Mouse (Mus musculus) 3T3-L1 (cell line): Measurements from ENCODE around the gene Bri3.
A peak's percentile ranks its signal among the peaks of the same experiment; 100 is the strongest.

Experiments
- DNase-seq: peaks from one replicate; pipeline ENCODE4 v3.0.0-alpha.2; 2015; ENCODE audit warnings: low read depth, low spot score

The Bri3 gene

DNA sequence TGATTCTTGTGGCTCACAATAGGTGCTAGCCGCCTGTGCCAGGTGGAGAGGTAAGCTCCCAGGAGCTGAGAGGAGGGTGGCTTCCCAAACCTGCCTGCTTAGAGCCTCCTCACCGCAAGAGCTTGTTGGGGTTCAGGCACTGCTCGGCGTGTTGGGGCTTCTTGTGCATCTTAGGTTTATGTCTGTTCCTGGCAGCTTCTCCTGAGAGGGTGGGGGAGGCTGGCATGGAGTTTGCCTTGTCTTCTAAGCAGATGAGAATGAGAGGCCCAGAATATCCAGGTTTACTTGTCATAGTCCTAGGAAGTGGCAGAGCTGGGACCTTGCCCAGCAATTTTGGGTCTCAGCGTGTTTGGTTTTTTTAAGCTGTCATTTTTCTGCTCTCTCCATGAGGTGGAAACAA is 17.6 kb downstream of the Bri3 start:
- DNase-seq: no peak

DNA sequence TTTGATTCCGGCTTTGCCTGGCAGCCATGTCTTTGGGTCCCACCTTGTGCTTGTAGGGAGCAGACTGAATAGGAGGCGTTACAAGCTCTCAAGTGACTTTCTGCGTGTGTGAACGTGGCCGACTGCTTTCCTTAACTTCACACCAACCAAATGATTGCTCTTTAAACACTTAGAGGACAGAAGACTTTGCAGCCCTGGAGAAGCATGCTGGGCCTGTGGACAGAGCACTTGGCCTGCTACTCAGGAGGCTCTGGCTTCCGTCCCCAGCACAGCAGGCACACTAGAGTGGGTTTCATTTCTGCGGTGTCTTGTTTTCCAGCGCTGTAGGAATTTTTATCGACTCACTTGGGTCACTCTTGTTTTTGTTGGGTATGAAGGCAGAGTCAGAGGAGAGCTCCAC is 18.8 kb downstream of the Bri3 start:
- no peak for DNase-seq

GRCm38 (mm10) chr5:144263496-144263895 is 19.3 kb downstream of the Bri3 start:
- no peak for DNase-seq

GRCm38 (mm10) chr5:144267535-144268241 is 23.5 kb downstream of the Bri3 start:
- DNase-seq: peak; percentile 91

GRCm38 (mm10) chr5:144269926-144270325 is 25.7 kb downstream of the Bri3 start:
- DNase-seq: no peak

DNA sequence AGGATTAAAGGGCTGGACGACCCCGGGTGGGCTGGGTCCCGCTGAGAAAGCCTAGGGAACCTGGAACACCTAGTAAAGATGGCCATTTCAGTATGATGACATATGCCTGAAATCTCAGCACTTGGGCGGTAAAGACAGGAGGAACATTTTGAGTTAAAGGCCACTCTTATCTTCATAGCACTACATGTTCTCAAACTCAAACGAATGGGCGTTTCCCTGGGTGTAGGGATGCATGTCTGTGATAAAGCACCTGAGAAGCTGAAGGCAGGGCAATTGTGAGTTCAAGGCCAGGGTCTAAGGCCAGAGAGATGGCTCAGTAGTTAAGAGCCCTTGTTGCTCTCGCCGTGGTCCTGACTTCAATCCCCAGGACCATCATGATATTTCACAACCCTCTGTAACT is 26.2 kb downstream of the Bri3 start:
- DNase-seq: no peak

DNA sequence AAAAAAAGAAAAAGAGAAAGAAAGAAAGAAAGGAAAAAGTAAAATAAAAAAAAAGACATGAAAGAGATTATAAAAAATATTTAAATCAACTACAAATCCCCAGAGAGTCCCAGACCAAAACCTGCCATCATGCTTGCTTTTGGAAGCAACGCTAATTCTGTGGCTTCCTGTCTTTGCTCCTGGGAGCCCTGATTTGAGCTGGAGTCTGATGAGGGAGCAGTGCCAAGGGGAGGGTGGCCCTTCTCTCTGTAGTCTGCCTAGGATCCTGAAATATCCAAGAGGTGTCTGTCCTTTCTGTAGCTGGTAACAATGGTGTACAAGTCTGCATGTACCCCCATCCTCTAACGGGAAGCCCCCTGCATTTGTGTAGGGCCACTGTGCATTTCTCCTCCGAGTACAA is 26.9 kb downstream of the Bri3 start:
- no peak for DNase-seq

- no peak for DNase-seq
Measured at GRCm38 (mm10) chr5:144271772-144272171, 27.5 kb downstream of the Bri3 start.

DNA sequence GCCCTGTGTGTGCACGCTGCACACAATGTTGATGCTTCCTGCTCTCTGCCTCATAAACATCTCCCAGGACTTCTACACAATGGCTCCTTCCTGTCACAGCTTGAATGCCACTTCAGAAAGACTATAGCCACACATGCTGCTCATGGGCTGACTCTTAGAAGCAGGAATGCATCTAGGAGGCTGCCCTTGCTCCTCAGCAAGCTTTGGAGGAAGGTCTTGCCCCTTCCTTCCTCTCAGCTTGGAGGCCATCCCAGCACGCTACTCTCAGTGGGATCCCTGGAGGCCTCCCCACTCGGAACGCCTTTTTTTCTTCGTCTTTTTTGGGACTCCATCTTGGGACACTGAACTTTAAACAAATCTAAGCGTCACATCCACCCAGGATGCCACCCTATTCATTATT is 30.7 kb downstream of the Bri3 start:
- no peak for DNase-seq

- DNase-seq: no peak
Measured at GRCm38 (mm10) chr5:144276898-144277630, 32.8 kb downstream of the Bri3 start.

- no peak for DNase-seq
Measured at GRCm38 (mm10) chr5:144278374-144278960, 34.2 kb downstream of the Bri3 start.

GRCm38 (mm10) chr5:144279081-144279541 is 34.9 kb downstream of the Bri3 start:
- DNase-seq: no peak

DNA sequence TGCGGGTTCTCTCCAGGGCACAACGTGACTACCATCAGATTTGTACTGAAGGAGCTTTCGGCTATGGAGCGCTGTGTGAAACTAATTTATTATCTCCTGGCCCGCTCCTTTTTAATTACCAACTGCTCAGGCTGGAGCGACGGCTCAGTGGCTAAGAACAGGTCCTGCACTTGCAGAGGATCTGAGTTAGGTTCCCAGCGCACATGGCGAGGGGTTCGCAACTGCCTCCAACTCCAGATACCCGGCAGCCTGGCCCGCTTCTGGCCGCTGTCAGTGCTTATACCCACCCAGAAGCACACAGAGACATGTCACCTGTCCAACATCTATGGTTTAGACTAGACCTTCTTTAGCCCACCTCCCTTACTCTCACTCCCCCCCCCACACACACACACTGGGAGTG is 35.7 kb downstream of the Bri3 start:
- no peak for DNase-seq

GRCm38 (mm10) chr5:144282470-144283260 is 38.4 kb downstream of the Bri3 start:
- DNase-seq: no peak

- peak; percentile 25 for DNase-seq
Measured at GRCm38 (mm10) chr5:144283551-144284031, 39.4 kb downstream of the Bri3 start.

- DNase-seq: no peak
Measured at GRCm38 (mm10) chr5:144284599-144284998, 40.4 kb downstream of the Bri3 start.

- no peak for DNase-seq
Measured at GRCm38 (mm10) chr5:144286591-144287266, 42.5 kb downstream of the Bri3 start.

GRCm38 (mm10) chr5:144287267-144287820 is 43.1 kb downstream of the Bri3 start:
- DNase-seq: no peak

DNA sequence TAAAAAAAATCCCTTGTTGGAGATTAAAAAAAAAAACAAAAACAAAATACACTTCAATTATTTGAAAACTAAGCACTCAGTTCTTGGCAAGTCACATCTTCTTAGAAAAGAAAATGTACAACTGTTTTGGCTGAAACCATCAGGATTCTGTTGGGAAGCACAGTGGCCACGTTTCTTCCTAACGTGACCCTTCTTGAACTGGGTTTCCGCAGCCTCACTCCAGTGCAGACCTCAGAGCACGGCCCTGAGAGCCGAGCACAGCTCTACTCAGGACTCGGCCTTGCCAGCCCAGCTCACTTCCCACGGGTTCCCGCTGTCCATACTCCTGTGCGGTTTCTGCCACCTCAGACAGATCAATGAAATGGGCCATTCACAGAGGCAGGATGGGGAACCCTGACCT is 44.2 kb downstream of the Bri3 start:
- DNase-seq: no peak

DNA sequence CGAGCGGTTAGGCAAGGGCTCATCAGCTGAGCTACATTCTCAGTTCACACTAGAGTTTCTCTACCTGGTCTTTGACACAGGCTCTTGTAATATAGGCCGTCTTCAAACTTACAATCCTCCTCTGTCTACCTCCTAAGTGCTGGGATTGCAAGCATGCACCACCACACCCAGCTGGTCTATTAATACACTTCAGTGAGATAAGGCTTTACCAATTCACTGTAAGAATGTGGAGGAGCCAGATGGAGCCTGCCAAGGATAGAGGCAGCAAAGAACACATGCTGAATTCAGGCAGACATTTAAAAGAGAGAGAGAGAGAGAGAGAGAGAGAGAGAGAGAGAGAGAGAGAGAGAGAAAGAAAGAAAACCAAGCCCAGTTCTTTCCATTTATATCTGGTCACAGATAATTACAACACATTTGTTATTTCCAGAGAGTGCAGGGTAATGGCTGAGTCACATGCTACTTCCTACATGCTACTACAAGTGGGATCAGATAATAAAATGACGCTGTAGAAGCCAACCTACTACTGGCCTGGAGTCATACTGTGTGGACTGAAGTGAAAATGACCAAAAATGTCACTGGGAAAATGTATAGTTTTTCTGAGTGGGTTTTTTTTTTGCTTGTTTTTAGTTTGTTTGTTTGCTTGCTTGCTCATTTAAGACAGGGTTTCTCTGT is 45.7 kb downstream of the Bri3 start:
- DNase-seq: no peak
